Mouse (Mus musculus): Measurements from ENCODE around the gene Dyrk1b.
"Not testable (repeated sequence)": the region's sequence is repeated elsewhere in the genome, so short reads cannot be mapped to it uniquely, and the experiment has no call there.

Dyrk1b gene

GRCm38 (mm10) chr7:28179228-28179627 lies at the start of gene Dyrk1b:
Gene Dyrk1b (plus strand): TSS chr7:28179469.
- peak; percentile 99 for DNase-seq

- peak; percentile 32 to 72 for DNase-seq
Observed at GRCm38 (mm10) chr7:28137613-28138012, 41.7 kb upstream of the Dyrk1b start.

DNA sequence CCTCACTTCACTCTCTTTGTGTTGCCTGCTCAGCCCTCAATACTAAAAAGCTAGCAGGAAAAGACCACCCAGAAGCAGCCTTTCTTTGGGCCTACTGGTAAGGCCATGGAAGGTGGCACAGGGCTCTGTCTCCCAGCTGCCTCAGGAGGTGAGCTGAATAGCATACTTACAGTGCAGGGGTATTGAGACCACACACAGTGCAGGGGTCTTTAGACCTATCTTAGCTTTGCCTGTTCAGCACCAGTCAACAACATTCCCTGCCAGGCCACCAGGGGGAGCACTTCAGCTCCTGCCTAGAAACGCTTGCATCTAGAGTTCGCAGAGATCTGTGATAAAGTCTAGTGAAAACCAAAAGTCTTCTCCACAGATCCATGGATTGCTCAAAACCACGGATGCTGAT lies 31.0 kb upstream of the Dyrk1b start:
- DNase-seq: peak; percentile 52 to 86

- no peak for DNase-seq
Observed at GRCm38 (mm10) chr7:28149841-28150240, 29.4 kb upstream of the Dyrk1b start.

GRCm38 (mm10) chr7:28151584-28152221 lies 27.6 kb upstream of the Dyrk1b start:
- peak; percentile 20 to 77 for DNase-seq

DNA sequence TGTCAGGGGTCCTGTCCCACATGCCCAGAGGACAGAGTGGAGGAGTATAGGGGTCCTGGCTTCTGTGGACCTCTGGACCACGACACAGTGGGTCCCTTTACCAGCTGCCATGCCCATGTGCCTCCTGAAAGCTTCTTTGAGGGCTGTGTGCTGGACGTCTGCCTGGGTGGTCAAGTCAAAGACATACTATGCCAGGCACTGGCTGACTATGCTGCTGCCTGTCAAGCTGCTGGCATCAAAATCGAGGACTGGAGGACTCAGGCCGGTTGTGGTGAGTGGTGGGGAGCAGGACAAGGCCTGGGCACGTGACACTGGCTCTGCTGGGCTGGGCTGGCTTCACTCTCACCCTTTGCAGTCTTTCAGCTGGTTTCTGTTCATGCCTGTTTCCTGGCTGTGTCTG lies 25.7 kb upstream of the Dyrk1b start:
- not testable (repeated sequence) for DNase-seq

DNA sequence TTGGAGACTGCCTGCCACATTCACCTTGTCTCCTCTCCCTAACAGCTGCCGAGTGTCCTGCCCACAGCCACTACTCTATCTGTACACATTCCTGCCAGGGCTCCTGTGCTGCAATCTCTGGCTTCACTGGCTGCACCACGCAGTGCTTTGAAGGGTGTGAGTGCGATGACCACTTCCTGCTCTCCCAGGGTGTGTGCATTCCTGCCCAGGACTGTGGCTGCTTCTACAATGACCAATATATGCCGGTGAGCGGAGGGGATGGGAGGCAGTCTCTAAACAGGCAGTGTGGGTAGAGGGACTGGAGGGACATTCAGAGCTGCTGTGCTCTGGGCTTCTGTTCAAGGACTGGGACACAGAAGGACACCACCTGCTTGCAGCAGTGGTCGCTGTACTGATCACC lies 20.0 kb upstream of the Dyrk1b start:
- DNase-seq: no peak

DNA sequence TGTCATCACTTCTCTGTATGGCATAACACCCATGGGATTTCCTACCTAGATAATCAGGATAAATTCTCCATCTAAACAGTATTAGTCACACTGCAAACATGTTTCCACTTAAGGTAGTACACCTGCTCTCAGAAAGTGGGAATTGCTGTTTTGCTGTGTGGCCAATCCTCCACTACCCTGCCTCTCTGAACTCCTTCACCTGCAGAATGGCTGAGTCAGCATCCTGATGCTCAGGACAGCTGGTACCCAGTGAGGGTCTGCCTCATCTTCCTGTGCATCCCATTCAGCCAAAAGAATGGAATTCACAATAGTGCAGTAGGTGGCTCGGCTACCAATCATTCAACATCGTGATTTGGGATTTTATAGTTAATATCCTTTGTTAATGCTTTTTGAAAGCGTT lies 19.4 kb upstream of the Dyrk1b start:
- no peak for DNase-seq

GRCm38 (mm10) chr7:28161163-28161749 lies 18.0 kb upstream of the Dyrk1b start:
- DNase-seq: no peak

DNA sequence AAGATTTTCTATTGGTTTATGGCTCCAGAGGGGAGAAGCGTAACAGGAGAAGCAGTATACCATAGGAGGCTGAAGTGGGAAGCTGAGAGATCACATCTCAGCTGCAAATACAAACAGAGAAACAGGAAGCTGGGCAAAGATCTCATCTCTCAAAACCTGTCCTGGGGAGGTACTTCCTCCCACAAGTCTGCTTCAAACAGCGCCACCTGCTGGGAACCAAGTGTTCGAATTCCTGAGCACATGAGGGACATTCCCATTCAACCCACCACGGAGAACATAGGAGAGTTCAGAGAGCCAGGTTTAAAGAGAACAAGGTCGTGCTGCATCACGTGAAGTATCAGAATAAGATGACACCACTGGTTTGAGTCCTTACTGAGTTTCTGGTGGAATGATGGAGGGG lies 13.9 kb upstream of the Dyrk1b start:
- peak in 1 of 2 experiments; percentile 19 for DNase-seq

- DNase-seq: peak; percentile 73 to 89
Observed at GRCm38 (mm10) chr7:28168320-28169115, 10.8 kb upstream of the Dyrk1b start.

DNA sequence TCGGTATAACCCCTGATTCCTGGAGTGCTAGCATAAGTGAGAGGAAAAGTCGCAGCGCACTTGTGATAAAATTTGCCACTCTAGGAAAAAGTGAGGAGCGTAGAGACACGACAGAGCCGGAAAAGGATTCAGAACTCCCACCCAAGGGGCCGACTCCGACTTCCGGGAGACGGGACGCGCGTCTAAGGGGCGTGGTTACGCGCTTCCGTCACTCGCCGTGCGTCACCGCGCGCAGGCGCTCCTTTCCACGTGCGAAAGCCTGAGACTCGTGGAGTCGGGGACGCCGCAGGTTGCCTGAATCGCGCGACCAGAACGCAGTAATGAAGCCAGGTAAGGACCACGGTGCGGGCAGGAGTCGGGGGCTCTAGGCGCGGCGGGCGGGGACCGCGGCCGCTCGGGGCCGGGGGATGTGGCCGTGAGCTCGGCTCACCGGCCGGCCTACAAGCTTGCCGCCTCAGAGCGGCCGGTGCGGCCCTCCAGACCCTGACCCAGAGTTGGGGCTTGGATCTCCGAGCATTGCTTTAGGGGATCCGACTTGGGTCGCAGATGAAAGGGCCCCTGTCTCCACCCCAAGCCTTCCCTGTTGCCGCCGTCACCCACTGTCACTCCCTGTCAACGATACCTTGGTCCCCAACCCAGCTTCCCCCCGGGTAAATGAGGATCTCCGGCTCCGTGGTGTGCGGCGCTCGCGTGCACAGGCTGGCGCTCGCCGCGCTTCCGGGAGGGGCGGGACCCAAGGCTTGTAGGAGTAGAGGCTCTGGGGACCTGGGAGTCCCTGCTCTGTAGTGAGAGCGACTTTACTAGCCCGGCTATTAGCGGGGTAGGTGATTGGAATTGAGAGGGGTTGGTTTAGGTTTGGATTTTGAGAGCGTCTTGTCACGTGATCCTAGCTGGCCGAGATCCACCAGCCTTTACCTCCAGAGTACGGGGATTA lies 9.5 kb upstream of the Dyrk1b start, which contains the start of gene Fbl:
Fbl (plus strand) TSS at position 222 of the 934 bp plus-strand sequence.
- DNase-seq: peak; percentile 91 to 95

DNA sequence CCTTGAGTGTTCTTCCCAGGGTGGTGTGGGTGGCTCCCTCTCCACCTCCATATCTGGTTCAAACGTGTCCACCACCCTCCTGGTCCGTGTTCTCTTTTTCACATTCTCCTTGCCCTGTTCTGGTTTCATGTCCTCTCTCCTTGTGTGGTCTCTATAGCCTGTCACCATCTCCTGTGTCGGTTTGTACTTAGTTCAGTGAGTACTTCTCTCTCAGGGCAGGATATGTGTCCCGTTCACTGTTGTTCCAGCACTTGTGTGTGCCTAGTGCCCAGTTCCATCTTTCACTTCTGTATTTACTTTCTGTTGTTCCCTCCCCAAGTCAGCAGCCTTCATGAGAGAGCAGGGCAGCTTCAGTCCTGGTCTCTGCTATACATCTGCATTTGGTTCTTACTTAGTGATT lies 3.9 kb upstream of the Dyrk1b start:
- no peak for DNase-seq

GRCm38 (mm10) chr7:28179741-28180377 lies 590 bp downstream of the Dyrk1b start:
- DNase-seq: peak; percentile 96 to 97

- DNase-seq: no peak
Observed at GRCm38 (mm10) chr7:28180890-28181289, 1.6 kb downstream of the Dyrk1b start.

DNA sequence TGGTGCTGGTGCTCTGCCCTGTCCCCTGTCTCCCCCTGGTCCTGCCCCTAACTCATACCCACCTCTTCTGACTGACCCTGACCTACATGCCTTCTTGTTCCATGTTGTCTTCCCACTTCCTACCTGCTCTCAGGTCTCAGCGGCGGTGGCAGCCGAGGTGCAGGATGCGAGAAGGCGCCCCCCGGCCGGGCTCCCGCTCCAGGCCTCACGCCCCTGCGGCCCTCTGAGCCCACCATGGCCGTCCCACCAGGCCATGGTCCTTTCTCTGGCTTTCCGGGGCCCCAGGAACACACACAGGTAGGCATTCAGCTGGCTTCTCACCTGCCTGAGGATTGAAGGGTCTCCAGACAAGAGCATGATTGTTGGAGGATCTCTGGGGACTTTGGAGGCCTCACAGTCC lies 2.1 kb downstream of the Dyrk1b start:
- DNase-seq: no peak

DNA sequence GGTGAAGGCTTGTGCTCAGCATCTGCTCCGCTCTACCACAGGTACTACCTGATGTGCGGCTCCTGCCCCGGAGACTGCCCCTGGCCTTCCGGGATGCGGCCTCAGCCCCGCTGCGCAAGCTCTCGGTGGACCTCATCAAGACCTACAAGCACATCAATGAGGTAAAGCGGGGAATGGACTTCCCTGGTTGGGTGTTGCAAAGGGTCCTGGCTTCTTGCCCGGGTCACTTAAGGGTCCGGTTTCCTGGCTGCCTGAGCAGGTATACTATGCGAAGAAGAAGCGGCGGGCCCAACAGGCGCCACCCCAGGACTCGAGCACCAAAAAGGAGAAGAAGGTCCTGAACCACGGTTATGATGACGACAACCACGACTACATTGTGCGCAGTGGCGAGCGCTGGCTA lies 3.1 kb downstream of the Dyrk1b start:
- DNase-seq: no peak

- no peak for DNase-seq
Observed at GRCm38 (mm10) chr7:28185884-28186283, 6.6 kb downstream of the Dyrk1b start.

GRCm38 (mm10) chr7:28186631-28187030 lies 7.4 kb downstream of the Dyrk1b start:
- DNase-seq: no peak

- DNase-seq: peak in 1 of 2 experiments; percentile 33
Observed at GRCm38 (mm10) chr7:28191489-28191888, 12.2 kb downstream of the Dyrk1b start.

DNA sequence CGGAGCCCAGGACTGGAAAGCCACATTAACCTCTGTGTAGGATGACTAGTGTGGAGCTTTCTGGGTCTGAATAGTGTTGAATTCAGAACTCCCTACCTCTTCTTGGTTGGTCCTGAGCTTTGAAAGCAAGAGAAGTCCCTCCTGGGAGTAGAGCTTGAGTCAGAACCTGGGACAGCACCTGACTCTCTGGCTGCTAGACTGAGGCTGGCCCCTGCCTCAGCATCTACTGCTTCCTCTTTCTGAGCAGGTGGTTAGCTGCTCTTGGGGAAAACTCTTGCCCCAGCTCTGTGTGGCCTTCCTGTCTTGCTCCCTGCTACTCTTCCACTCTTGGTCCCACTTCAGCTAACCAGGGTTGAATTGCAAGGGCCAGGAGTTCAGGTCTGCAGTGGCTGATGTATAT lies 12.6 kb downstream of the Dyrk1b start:
- no peak for DNase-seq

GRCm38 (mm10) chr7:28195414-28196098 lies 16.3 kb downstream of the Dyrk1b start:
- DNase-seq: no peak

Data from kidney, postnatal 36 days (tissue).